Mouse (Mus musculus) spleen, postnatal 36 days (tissue): ENCODE results near the gene Gramd1a.
A peak's percentile ranks its signal among the peaks of the same experiment; 100 is the strongest.

ENCODE experiments used
- DNase-seq, 2 experiments: peaks; one replicate each; pipeline ENCODE4 v3.0.0; 2022; ENCODE audit warnings: low spot score in 2 of 2, mixed read lengths in 1 of 2

Gene Gramd1a

GRCm38 (mm10) chr7:31123697-31124096 is 32.0 kb downstream of the Gramd1a start:
- DNase-seq: no peak

DNA sequence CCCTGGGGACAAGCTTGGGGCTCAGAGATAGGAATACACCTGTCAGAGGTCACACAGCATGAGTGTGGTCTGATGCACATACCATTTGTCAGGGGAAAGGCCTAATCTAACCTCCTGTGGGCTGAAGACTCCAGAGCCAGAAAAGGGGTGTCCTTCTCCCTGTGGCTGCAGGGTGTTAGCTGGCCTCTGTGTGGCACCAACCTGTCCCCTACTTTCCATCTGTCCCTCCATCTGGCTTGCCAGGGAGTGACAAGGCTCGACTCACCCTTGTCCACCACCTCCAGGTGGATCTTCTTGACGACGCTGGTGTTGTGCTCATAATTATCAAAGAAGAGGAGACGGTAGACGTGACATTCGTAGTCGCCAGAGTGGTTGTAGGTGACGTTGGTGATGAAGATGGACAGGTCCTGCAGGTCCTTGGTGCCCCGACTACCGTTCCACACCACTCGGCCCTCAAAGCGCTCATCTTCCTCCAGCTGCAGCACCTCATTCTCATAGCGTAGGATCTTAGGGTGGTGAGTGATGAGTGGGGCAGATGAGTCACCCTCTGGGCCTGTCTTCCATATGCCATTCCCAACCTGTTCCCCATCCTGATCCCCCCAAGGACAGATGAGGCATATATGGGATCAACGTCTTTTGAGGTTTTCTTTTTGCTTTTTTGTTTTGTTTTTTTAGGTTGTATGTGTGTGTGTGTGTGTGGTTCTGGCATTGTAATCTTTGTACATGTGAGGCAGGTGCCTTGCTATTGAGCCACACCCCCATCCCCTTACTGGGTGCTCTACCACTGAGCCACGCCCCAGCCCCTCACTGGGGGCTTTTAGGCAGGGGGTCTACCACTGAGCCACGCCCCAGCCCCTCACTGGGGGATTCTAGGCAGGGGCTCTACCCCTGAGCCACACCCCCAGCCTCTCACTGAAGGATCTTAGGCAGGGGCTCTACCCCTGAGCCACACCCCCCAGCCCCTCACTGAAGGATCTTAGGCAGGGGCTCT is 32.8 kb downstream of the Gramd1a start:
- no peak for DNase-seq

- no peak for DNase-seq
Observed at GRCm38 (mm10) chr7:31119556-31119955, 36.1 kb downstream of the Gramd1a start.

GRCm38 (mm10) chr7:31118486-31118885 is 37.2 kb downstream of the Gramd1a start:
- DNase-seq: no peak

- no peak for DNase-seq
Observed at GRCm38 (mm10) chr7:31117465-31117864, 38.2 kb downstream of the Gramd1a start.

DNA sequence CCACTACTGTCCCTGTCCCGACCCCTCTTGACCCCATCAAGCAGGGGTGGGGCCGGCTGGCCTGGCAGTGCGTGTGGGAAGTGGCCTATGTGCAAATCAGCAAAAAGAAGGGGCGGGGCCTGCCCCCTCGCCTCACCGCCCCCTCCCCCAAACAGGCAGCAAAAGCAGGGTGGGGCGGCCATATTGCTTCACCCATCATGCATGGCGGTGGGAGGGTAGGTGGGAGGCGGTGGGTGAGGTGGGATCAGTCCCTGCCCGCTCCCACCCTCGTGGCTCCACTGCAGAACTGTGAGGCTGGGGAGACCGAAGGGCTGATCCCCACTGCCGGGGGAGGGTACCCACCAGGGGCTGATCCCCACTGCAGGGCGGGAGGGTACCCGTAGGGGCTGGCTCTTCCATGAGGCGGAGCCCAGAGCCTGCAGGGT is 39.0 kb downstream of the Gramd1a start:
- no peak for DNase-seq

GRCm38 (mm10) chr7:31115587-31116043 is 40.1 kb downstream of the Gramd1a start:
- DNase-seq: peak; percentile 42 to 53

GRCm38 (mm10) chr7:31115182-31115581 is 40.5 kb downstream of the Gramd1a start, which contains the start of gene Hpn:
TSS of gene Hpn (minus strand) at chr7:31115290.
- no peak for DNase-seq

DNA sequence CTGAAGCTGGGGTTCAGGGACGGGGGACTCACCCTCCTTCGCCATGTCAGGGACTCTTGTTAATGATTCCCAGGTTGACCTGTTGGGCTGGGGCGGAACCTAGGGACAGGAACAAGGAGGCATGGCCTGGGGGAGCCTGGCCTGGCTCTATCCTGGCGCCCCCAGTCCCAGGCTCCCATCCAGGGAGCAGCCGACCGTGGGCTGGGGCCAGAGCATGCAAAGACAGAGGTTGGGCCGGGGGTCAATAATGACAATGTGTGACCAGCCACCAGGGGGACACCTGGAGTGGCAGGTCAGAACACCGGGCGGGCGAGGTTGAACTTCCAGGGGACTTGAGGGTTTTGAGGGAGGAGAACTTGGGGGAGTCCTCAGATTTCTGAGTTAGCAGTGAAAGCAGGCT is 41.0 kb downstream of the Gramd1a start:
- no peak for DNase-seq

- DNase-seq: no peak
Observed at GRCm38 (mm10) chr7:31113800-31114199, 41.9 kb downstream of the Gramd1a start.

- DNase-seq: no peak
Observed at GRCm38 (mm10) chr7:31112036-31112435, 43.7 kb downstream of the Gramd1a start.

DNA sequence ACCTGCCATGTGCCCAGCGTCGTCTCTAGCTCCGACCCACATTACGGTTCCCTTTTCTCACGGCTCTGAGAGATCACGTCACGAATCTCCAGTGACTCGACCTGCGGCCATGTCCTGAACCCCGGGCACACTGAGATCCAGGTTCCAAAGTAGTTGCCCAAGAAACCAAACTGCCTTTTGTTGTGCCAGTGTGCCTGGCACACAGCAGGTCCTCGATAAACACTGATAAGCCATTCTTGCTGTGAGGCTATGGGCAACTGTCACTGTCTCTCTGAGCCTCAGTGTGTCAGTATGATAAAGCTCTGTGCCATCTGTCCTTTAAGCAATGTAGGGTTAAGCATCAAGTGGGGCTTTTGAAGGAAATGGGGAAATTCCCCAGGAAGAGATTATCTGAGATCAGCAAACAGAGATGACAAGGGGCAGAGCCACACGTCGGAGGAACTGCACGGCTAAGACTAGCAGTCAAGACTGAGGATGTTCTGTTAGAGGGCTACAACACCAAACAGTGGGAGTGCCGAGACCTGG is 44.8 kb downstream of the Gramd1a start:
- DNase-seq: no peak

GRCm38 (mm10) chr7:31109796-31110195 is 45.9 kb downstream of the Gramd1a start:
- DNase-seq: no peak

- DNase-seq: no peak
Observed at GRCm38 (mm10) chr7:31109091-31109490, 46.6 kb downstream of the Gramd1a start.

DNA sequence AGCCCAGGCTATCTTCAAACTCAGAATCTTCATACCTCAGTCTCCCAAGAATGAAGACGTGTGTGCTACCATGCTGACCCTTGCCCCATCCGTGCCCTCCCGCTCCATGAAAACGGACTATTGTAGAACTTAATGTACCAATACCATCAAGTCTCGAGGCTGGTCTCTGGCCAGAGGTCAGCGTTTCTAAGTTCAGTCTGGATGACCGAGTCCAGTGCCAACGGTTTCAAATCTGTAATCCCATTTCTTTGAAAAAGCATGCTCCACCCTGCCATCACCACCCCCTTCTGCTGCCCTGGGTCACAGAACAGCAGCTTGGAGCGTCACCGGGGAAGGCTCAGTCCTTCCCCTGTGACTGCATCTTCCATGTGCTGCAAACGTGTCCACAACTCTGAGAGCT is 47.9 kb downstream of the Gramd1a start:
- no peak for DNase-seq

- no peak for DNase-seq
Observed at GRCm38 (mm10) chr7:31106166-31106565, 49.5 kb downstream of the Gramd1a start.

GRCm38 (mm10) chr7:31105061-31105768 is 50.5 kb downstream of the Gramd1a start:
- no peak for DNase-seq

DNA sequence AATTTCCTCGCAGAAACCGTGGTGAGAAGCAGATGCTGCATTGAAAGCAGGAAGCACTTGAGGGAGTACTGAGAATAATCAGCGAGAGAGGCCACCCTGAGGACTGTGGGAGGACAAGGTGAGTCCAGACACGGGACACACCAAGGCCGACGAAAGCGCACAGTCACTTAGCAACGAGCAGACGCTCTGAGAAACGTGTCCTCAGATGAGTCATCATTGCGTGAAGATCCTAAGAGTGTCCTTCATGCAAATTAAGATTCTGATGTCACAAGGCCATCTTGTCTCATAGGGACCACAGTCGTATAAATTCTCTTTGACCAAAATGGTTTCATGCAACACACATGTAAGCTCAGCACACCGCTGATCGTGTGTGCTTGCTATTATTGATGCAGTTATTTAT is 54.9 kb downstream of the Gramd1a start:
- DNase-seq: no peak

GRCm38 (mm10) chr7:31099612-31099982 is 56.1 kb downstream of the Gramd1a start:
- DNase-seq: no peak

- no peak for DNase-seq
Observed at GRCm38 (mm10) chr7:31098697-31099611, 56.7 kb downstream of the Gramd1a start.

DNA sequence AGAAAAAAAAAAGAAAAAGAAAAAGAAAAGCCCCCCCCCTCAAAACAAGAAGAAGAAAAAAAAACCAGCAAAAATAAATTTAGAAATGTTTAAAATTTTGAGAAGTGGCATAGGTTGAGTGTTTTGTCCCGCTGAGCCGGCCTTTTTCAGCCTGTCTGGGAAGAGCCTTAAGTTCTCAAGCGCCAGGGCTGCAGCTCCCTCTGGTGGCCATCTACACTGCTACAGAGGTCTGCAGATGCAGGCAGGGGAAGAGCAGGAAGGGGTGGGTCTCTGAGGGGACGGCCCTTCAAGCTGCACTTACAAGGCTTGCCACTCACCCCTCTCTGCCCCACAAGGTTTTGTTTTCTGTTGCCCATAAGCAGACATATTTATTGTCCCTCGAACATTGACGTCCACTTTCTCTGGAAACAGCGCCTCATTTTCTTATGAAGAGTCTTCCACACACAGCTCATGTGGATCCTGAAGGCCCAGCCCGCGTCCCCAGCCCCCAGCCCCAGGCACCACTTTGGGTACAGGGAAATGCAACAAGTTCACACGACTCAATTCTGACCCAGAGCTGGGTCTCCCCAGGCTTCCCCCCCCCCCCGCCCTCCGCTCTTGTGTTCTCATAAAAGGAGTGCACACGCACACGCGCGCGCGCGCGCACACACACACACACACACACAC is 58.0 kb downstream of the Gramd1a start:
- peak; percentile 88 to 91 for DNase-seq
